Mouse (Mus musculus) heart, adult 18-20 months (tissue): Measurements from ENCODE around the gene Ccdc9b. TPM values are rescaled to one million over a fixed set of nuclear protein-coding genes. Genes with fewer than 3 reads are reported as not detected.

Experiments used
- DNase-seq, 2 experiments: peaks; one replicate each; pipeline ENCODE4 v3.0.0; 2021 to 2022; ENCODE audit warnings: mixed read lengths in 1 of 2
- total RNA-seq, 2 experiments: library from RNA; stranded (reverse); gene quantifications; 2 replicates each; pipeline ENCODE4 v1.2.3; 2021

The Ccdc9b gene
- total RNA-seq, 2 experiments from 2014 or later = 20.8 to 25.7 TPM

- no peak for DNase-seq
Observed at GRCm38 (mm10) chr2:118778418-118778817, 16.0 kb upstream of the Ccdc9b start.

GRCm38 (mm10) chr2:118776295-118776694 is 13.8 kb upstream of the Ccdc9b start:
- DNase-seq = no peak

- DNase-seq = peak in 1 of 2 experiments; percentile 16
Observed at GRCm38 (mm10) chr2:118775846-118776245, 13.4 kb upstream of the Ccdc9b start.

GRCm38 (mm10) chr2:118775396-118775795 is 12.9 kb upstream of the Ccdc9b start:
- DNase-seq = no peak

GRCm38 (mm10) chr2:118774536-118774935 is 12.1 kb upstream of the Ccdc9b start:
- DNase-seq = no peak

GRCm38 (mm10) chr2:118772158-118772874 is 9.9 kb upstream of the Ccdc9b start, which contains the start of gene Phgr1:
Phgr1 (plus strand) TSS chr2:118772769.
- DNase-seq = no peak

- peak in 1 of 2 experiments; percentile 29 for DNase-seq
Observed at GRCm38 (mm10) chr2:118766041-118767033, 3.9 kb upstream of the Ccdc9b start.

GRCm38 (mm10) chr2:118764875-118765274 is 2.4 kb upstream of the Ccdc9b start:
- no peak for DNase-seq

GRCm38 (mm10) chr2:118764094-118764831 is 1.8 kb upstream of the Ccdc9b start:
- DNase-seq = peak; percentile 57 to 75

GRCm38 (mm10) chr2:118763469-118763868 is 1.0 kb upstream of the Ccdc9b start:
- DNase-seq = peak; percentile 60 to 84

GRCm38 (mm10) chr2:118762784-118763148 is 305 bp upstream of the Ccdc9b start:
- DNase-seq = no peak

GRCm38 (mm10) chr2:118761358-118761757 is 1.1 kb downstream of the Ccdc9b start:
- peak in 1 of 2 experiments; percentile 20 for DNase-seq

- peak in 1 of 2 experiments; percentile 31 for DNase-seq
Observed at GRCm38 (mm10) chr2:118760311-118761025, 2.0 kb downstream of the Ccdc9b start.

GRCm38 (mm10) chr2:118759828-118760227 is 2.6 kb downstream of the Ccdc9b start:
- DNase-seq = peak; percentile 52 to 64

GRCm38 (mm10) chr2:118756103-118756502 is 6.4 kb downstream of the Ccdc9b start:
- peak in 1 of 2 experiments; percentile 11 for DNase-seq

GRCm38 (mm10) chr2:118755407-118755806 is 7.1 kb downstream of the Ccdc9b start:
- DNase-seq = no peak

- no peak for DNase-seq
Observed at GRCm38 (mm10) chr2:118754143-118754542, 8.3 kb downstream of the Ccdc9b start.

GRCm38 (mm10) chr2:118752792-118753108 is 9.7 kb downstream of the Ccdc9b start:
- no peak for DNase-seq

GRCm38 (mm10) chr2:118751896-118752791 is 10.3 kb downstream of the Ccdc9b start:
- peak; percentile 64 to 74 for DNase-seq

- peak; percentile 77 to 90 for DNase-seq
Observed at GRCm38 (mm10) chr2:118750476-118750875, 12.0 kb downstream of the Ccdc9b start.
